Mouse (Mus musculus): Measurements from ENCODE around the gene Tec. TPM values are rescaled to one million over a fixed set of nuclear protein-coding genes. Genes with fewer than 3 reads are reported as not detected.

The Tec gene
- polyA plus RNA-seq, 1 experiment from 2014 or later, result 5.2 TPM

DNA sequence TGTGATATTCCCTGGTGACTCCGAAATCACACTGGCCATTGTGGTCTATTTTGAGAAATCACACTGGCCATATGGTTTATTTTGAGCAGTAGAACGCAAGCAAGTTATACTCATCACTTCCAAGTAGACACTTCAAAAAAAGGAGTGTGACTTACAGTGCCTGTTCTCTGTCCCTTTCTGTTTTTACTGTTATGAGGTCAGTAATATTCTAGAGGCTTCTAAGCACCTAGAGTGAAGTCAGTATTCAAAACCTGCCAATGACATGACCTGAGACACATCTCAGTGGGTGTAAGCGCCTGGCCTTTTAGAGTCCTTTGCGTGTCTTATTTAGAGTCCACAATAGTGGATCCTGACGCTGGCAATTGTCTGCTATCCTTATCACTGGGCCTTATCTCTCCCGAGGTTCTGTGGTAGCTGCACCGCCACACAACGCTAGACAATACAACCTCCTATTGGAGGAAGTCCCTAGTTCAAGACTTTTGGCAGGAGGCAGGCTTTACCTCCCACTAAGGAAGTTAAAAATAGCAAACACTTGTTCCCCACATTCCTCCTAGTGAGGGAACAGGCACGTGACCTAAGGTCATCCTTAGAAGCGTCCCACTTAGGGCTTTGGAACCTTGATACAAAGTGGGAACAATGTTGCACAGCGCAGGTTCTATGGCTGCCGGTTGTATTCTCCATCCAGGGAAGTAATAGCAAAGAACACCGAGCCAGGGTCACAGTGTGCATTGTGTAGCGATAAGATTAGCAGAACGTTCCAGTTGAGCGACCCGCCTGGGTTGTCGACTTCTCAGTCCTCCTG, 28.4 kb upstream of the Tec start:
- peak; percentile 41; the same call in 1 of the 2 replicates for ATAC-seq (ENCODE audit: low read depth)
- Histone ChIP-seq H3K36me3 (ENCODE audit: control insufficient read depth, insufficient read depth) (no peaks in the 10 kb centered on the region), H3K4me1 (ENCODE audit: control insufficient read depth, low read depth, low read length) (peaks cover 6% of the 10 kb centered on the region), H3K9ac (ENCODE audit: low read depth, low read length) (no peak overlapping the region), H3K4me2 (ENCODE audit: low read depth, low read length) (no peak overlapping the region), H3K27me3 (ENCODE audit: control insufficient read depth, insufficient read depth, low read depth, low read length) (no peaks in the 10 kb centered on the region), H3K4me3 (ENCODE audit: low read depth, low read length) (no peak overlapping the region), H3K9me3 (replicated peaks; ENCODE audit: control insufficient read depth, low read length) (no peaks in the 10 kb centered on the region), H3K27ac (ENCODE audit: low read length) (no peak overlapping the region)
- 25% methylated on average over 18 of the region's 18 CpGs for WGBS (ENCODE audit: insufficient replicate concordance)

DNA sequence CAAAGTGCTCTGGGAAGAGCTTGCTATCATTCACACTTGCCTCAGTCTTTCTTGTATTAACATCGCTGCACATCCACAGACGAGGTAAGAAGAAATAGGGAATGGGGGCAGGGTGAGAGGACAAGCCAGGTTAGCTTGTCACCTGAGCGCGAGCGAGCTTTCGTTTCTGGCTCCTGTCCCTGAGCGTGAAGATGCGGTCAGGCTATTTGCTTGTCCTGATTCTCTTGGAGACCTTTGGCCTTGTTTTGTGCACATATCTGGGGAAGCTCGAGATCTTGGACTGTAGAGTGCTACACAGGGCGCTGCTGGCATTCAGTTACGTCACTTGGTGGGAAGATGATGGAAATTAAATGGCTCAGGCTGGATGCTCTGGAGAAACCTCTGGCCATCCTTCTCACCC, 27.0 kb upstream of the Tec start:
- Histone ChIP-seq H3K27me3 (ENCODE audit: control insufficient read depth, insufficient read depth, low read depth, low read length) (no peaks in the 10 kb centered on the region), H3K9ac (ENCODE audit: low read depth, low read length) (no peak overlapping the region), H3K4me1 (ENCODE audit: control insufficient read depth, low read depth, low read length) (peaks cover 6% of the 10 kb centered on the region), H3K36me3 (ENCODE audit: control insufficient read depth, insufficient read depth) (no peaks in the 10 kb centered on the region), H3K9me3 (replicated peaks; ENCODE audit: control insufficient read depth, low read length) (no peaks in the 10 kb centered on the region), H3K27ac (ENCODE audit: low read length) (no peak overlapping the region), H3K4me2 (ENCODE audit: low read depth, low read length) (no peak overlapping the region), H3K4me3 (ENCODE audit: low read depth, low read length) (no peak overlapping the region)
- ATAC-seq (ENCODE audit: low read depth), result no peak
- WGBS (ENCODE audit: insufficient replicate concordance), result 79% methylated on average over 11 of the region's 11 CpGs

DNA sequence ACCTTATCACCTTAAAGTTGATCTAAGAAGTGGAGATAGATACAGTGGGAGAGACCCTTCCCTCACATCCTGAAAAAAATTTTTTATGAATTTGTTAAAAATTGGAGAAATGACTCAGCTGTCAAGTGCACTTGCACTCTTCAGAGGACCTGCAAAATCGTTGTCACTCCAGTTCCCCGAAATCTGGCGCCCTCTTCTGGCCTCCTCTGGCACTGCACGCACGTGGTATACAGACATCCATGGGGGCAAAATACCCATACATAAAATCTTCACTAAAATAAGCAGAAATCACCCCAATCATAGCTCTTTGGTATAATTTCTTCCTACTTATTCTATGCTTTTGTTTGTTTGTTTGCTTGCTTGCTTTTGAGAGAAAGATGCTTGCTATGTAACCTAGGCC, 25.7 kb upstream of the Tec start:
- no peak overlapping the region for H3K4me3 ChIP-seq (ENCODE audit: low read depth, low read length)
- H3K4me2 ChIP-seq (ENCODE audit: low read depth, low read length), result no peak overlapping the region
- no peak for ATAC-seq (ENCODE audit: low read depth)
- H3K36me3 ChIP-seq (ENCODE audit: control insufficient read depth, insufficient read depth), result no peaks in the 10 kb centered on the region
- no peaks in the 10 kb centered on the region for H3K9me3 ChIP-seq (replicated peaks; ENCODE audit: control insufficient read depth, low read length)
- H3K4me1 ChIP-seq (ENCODE audit: control insufficient read depth, low read depth, low read length), result peaks cover 6% of the 10 kb centered on the region
- H3K9ac ChIP-seq (ENCODE audit: low read depth, low read length), result no peak overlapping the region
- no peak overlapping the region for H3K27ac ChIP-seq (ENCODE audit: low read length)
- 48% methylated on average over 5 of the region's 5 CpGs for WGBS (ENCODE audit: insufficient replicate concordance)
- no peaks in the 10 kb centered on the region for H3K27me3 ChIP-seq (ENCODE audit: control insufficient read depth, insufficient read depth, low read depth, low read length)

DNA sequence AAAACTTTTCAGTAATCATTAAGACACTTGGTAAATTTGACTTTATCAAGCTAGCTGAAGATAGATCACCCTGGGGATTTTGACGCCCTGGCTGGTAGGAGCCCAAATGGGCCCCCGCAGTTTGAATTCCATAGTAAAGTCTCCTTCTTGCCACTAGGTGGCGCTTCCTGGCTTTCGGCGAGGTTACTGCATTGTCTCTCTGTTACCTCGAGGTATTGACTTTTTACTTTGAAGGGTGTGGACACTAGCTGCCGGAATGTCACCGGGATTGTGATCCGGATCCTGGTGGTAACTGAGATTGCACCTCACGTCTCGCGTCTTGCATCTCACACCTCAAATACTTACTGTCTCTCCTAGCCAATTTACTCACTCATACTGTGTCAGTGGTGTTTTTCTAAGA, 23.3 kb upstream of the Tec start:
- H3K4me2 ChIP-seq (ENCODE audit: low read depth, low read length), result no peak overlapping the region
- WGBS (ENCODE audit: insufficient replicate concordance), result 1% methylated on average over 12 of the region's 12 CpGs

DNA sequence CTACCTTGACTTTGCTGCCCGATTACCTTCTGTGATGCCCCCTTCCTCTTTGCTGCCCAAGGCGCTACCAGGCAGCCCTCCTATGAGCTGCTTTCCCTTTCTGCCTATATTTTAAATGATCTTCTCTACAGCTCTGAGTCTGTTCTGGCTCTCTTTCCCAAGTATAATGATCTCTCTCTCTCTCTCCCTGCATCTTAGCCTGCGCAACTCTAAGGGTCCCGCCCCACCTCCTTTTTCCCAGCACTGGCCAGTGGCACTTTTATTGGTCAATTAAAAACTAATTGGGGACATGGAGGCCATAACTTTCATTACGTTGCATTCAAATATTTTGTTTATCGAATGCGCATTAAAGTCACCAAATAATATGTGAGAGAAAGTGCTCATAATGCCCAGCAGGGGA, 20.0 kb upstream of the Tec start:
- H3K4me2 ChIP-seq (ENCODE audit: low read depth, low read length), result no peak overlapping the region
- 79% methylated on average over 7 of the region's 7 CpGs for WGBS (ENCODE audit: insufficient replicate concordance)
- H3K9me3 ChIP-seq (replicated peaks; ENCODE audit: control insufficient read depth, low read length), result no peaks in the 10 kb centered on the region
- H3K4me1 ChIP-seq (ENCODE audit: control insufficient read depth, low read depth, low read length), result no peaks in the 10 kb centered on the region
- no peak overlapping the region for H3K9ac ChIP-seq (ENCODE audit: low read depth, low read length)
- no peaks in the 10 kb centered on the region for H3K27me3 ChIP-seq (ENCODE audit: control insufficient read depth, insufficient read depth, low read depth, low read length)
- H3K36me3 ChIP-seq (ENCODE audit: control insufficient read depth, insufficient read depth), result no peaks in the 10 kb centered on the region
- H3K4me3 ChIP-seq (ENCODE audit: low read depth, low read length), result no peak overlapping the region
- no peak overlapping the region for H3K27ac ChIP-seq (ENCODE audit: low read length)
- no peak for ATAC-seq (ENCODE audit: low read depth)

More for the DNA sequence above, 23.3 kb upstream of the Tec start:
- Histone ChIP-seq H3K4me3 (ENCODE audit: low read depth, low read length) (no peak overlapping the region), H3K27me3 (ENCODE audit: control insufficient read depth, insufficient read depth, low read depth, low read length) (no peaks in the 10 kb centered on the region), H3K4me1 (ENCODE audit: control insufficient read depth, low read depth, low read length) (peaks cover under 1% of the 10 kb centered on the region; the same call in 1 of the 2 replicates), H3K36me3 (ENCODE audit: control insufficient read depth, insufficient read depth) (no peaks in the 10 kb centered on the region), H3K9me3 (replicated peaks; ENCODE audit: control insufficient read depth, low read length) (no peaks in the 10 kb centered on the region), H3K27ac (ENCODE audit: low read length) (no peak overlapping the region), H3K9ac (ENCODE audit: low read depth, low read length) (no peak overlapping the region)
- peak; percentile 56 for ATAC-seq (ENCODE audit: low read depth)

DNA sequence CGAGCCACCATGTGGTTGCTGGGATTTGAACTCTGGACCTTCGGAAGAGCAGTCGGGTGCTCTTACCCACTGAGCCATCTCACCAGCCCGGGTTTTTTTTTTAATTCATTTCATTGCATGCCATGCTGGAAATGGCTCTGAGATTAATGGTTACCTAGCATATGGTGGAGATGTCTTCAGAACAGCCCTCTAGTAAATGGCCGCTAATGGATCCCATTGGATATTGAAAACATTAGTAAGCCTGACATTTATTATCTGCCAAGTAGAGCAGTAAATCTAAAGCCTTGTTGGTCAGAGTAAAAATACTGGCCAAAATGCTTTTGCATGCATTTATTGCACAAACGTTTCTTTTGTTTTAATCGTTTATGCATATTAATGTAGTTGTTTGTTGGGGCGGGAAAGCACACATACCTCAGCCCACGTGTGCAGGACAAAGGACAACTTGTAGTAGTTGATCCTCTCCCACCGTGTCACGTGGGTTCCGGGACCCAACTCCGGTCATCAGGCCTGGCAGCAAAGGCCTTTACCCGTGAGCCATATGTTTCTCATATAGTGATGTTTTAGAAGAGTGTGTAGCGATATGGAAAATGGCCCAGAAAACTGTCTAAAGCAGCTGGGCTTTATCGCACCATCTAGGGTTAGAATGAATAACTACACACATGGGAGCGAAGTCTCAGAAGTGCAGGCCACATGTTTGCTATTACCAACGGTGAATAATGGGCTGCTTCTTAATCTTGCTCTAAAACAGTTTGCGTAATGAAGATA, 18.4 kb upstream of the Tec start:
- no peak for ATAC-seq (ENCODE audit: low read depth)
- Histone ChIP-seq H3K4me3 (ENCODE audit: low read depth, low read length) (no peak overlapping the region), H3K9ac (ENCODE audit: low read depth, low read length) (no peak overlapping the region)

DNA sequence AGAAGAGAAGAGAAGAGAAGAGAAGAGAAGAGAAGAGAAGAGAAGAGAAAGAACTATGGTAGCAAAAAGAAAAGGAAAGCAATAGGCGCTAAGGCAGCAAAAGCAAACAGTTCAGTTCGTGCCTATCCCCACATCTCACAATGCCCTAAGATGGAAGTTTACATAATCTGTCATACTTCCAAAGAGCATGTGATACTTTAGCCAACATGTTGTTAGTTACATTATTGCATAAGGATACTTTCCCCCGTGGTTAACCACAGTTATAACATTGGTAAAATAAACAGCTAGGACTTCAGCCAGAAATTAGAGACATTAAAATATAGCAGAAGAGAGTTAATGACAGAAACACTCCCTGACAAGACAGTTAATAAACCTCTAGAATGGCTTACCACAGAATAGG, 15.4 kb upstream of the Tec start:
- Histone ChIP-seq H3K9ac (ENCODE audit: low read depth, low read length) (no peak overlapping the region), H3K36me3 (ENCODE audit: control insufficient read depth, insufficient read depth) (no peaks in the 10 kb centered on the region), H3K9me3 (replicated peaks; ENCODE audit: control insufficient read depth, low read length) (no peaks in the 10 kb centered on the region), H3K27me3 (ENCODE audit: control insufficient read depth, insufficient read depth, low read depth, low read length) (no peaks in the 10 kb centered on the region), H3K4me2 (ENCODE audit: low read depth, low read length) (no peak overlapping the region), H3K4me1 (ENCODE audit: control insufficient read depth, low read depth, low read length) (no peaks in the 10 kb centered on the region), H3K27ac (ENCODE audit: low read length) (no peak overlapping the region), H3K4me3 (ENCODE audit: low read depth, low read length) (no peak overlapping the region)
- WGBS (ENCODE audit: insufficient replicate concordance), result 54% methylated on average over 3 of the region's 3 CpGs
- ATAC-seq (ENCODE audit: low read depth), result no peak

More for the DNA sequence above, 18.4 kb upstream of the Tec start:
- Histone ChIP-seq H3K4me1 (ENCODE audit: control insufficient read depth, low read depth, low read length) (no peaks in the 10 kb centered on the region), H3K9me3 (replicated peaks; ENCODE audit: control insufficient read depth, low read length) (no peaks in the 10 kb centered on the region), H3K27ac (ENCODE audit: low read length) (no peak overlapping the region), H3K36me3 (ENCODE audit: control insufficient read depth, insufficient read depth) (no peaks in the 10 kb centered on the region), H3K27me3 (ENCODE audit: control insufficient read depth, insufficient read depth, low read depth, low read length) (no peaks in the 10 kb centered on the region), H3K4me2 (ENCODE audit: low read depth, low read length) (no peak overlapping the region)
- 80% methylated on average over 18 of the region's 19 CpGs for WGBS (ENCODE audit: insufficient replicate concordance)

DNA sequence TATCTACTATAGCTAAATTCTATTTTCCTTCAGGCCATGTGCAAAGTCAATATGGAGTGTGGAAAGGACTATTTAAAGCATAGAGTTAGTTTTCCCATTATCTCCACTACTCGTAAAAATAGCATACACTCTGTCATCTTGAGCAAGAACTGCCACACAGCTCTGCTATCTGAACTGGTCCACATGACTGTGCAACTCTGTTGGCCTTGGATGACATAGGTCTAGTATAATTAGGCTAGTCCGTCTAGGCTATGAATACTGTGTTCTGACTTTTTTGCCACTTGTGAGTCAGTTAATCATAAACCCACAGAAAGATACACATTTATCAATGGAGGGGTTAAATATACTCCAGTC, 14.1 kb upstream of the Tec start:
- 17% methylated on average over 2 of the region's 2 CpGs for WGBS (ENCODE audit: insufficient replicate concordance)
- Histone ChIP-seq H3K9ac (ENCODE audit: low read depth, low read length) (no peak overlapping the region), H3K36me3 (ENCODE audit: control insufficient read depth, insufficient read depth) (no peaks in the 10 kb centered on the region), H3K4me1 (ENCODE audit: control insufficient read depth, low read depth, low read length) (no peaks in the 10 kb centered on the region), H3K9me3 (replicated peaks; ENCODE audit: control insufficient read depth, low read length) (no peaks in the 10 kb centered on the region), H3K27ac (ENCODE audit: low read length) (no peak overlapping the region), H3K4me2 (ENCODE audit: low read depth, low read length) (no peak overlapping the region), H3K27me3 (ENCODE audit: control insufficient read depth, insufficient read depth, low read depth, low read length) (no peaks in the 10 kb centered on the region), H3K4me3 (ENCODE audit: low read depth, low read length) (no peak overlapping the region)
- peak; percentile 76 for ATAC-seq (ENCODE audit: low read depth)

DNA sequence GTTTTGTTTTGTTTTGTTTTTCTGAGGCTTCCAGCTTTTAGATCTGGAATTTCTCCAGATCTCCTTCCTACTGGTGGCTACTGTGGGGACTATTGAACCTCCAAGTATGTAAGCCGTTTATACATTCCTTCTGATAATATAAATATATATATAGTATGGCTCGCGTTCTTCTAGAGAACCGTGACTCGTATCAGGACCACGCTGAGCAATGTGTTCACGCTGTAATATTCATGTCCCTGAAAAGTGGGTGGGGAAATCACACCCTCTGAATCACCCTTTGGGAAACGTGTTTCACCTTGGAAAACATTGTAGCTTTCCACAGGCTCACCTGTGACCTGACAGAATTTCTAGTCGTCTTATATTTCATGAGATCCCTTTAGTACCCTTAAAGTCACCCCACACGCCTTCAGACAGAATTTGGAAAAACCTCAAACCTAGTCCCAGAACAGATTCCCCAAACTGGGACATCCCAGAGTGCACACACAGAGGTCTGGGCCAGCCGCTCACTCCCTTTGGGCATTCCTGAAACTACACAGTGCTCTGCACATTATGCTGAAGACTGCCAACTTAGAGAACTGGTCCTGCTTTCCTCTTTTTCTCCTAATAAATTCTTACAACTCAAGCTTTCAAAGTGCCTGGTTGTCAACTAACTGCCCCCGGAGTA, 13.6 kb upstream of the Tec start:
- H3K27me3 ChIP-seq (ENCODE audit: control insufficient read depth, insufficient read depth, low read depth, low read length), result no peaks in the 10 kb centered on the region
- H3K4me3 ChIP-seq (ENCODE audit: low read depth, low read length), result no peak overlapping the region
- no peaks in the 10 kb centered on the region for H3K4me1 ChIP-seq (ENCODE audit: control insufficient read depth, low read depth, low read length)
- no peak overlapping the region for H3K9ac ChIP-seq (ENCODE audit: low read depth, low read length)
- 68% methylated on average over 12 of the region's 12 CpGs for WGBS (ENCODE audit: insufficient replicate concordance)
- H3K36me3 ChIP-seq (ENCODE audit: control insufficient read depth, insufficient read depth), result no peaks in the 10 kb centered on the region
- ATAC-seq (ENCODE audit: low read depth), result no peak
- H3K4me2 ChIP-seq (ENCODE audit: low read depth, low read length), result no peak overlapping the region
- H3K27ac ChIP-seq (ENCODE audit: low read length), result no peak overlapping the region
- H3K9me3 ChIP-seq (replicated peaks; ENCODE audit: control insufficient read depth, low read length), result no peaks in the 10 kb centered on the region
